Mouse (Mus musculus) forebrain, embryonic 11.5 days (tissue): ENCODE data around the gene Gabrb3. TPM values are rescaled to one million over a fixed set of nuclear protein-coding genes. Genes with fewer than 3 reads are reported as not detected.

Experiments
- ATAC-seq: fragments of 200-750 bp; cut with Nextera tagmentation; replicated peaks from 2 replicates; pipeline ENCODE4 v1.8.0; 2017; ENCODE audit warnings: moderate TSS enrichment; ENCODE audit not compliant: low FRiP score
- DNase-seq: peaks from one replicate; pipeline ENCODE4 v3.0.0-alpha.2; 2017; ENCODE audit warnings: low spot score
- H3K27ac ChIP-seq: fragments of 300-500 bp; sonication (generic); 2 replicates; pipeline ENCODE4 v1.5.1; 2014; ENCODE audit warnings: low read depth, low read length
- H3K27me3 ChIP-seq: fragments of 300-500 bp; sonication (generic); 2 replicates; pipeline ENCODE4 v1.6.1; 2014; ENCODE audit warnings: mild to moderate bottlenecking, low read length, mixed read lengths; ENCODE audit not compliant: control insufficient read depth, insufficient read depth
- H3K36me3 ChIP-seq: fragments of 300-500 bp; sonication (generic); 2 replicates; pipeline ENCODE4 v1.6.1; 2014; ENCODE audit warnings: mild to moderate bottlenecking, low read length, moderate library complexity, mixed read lengths; ENCODE audit not compliant: control insufficient read depth, insufficient read depth
- H3K4me1 ChIP-seq: fragments of 300-500 bp; sonication (generic); replicated peaks from 2 replicates; pipeline ENCODE4 v1.6.1; 2014; ENCODE audit warnings: low read length, mixed read lengths; ENCODE audit not compliant: control insufficient read depth, insufficient read depth
- H3K4me2 ChIP-seq: fragments of 300-500 bp; sonication (generic); 2 replicates; pipeline ENCODE4 v1.6.1; 2014; ENCODE audit warnings: low read depth, mild to moderate bottlenecking, low read length, moderate library complexity, mixed read lengths; ENCODE audit not compliant: severe bottlenecking
- H3K4me3 ChIP-seq: fragments of 300-500 bp; sonication (generic); 2 replicates; pipeline ENCODE4 v1.5.1; 2014; ENCODE audit warnings: low read depth, low read length
- H3K9ac ChIP-seq: fragments of 300-500 bp; sonication (generic); 2 replicates; pipeline ENCODE4 v1.6.1; 2014; ENCODE audit warnings: low read length
- H3K9me3 ChIP-seq: fragments of 300-500 bp; sonication (generic); 2 replicates; pipeline ENCODE4 v1.6.1; 2016; ENCODE audit warnings: low read length, mixed read lengths; ENCODE audit not compliant: control insufficient read depth
- WGBS: fragments of 180-500 bp; shearing (Covaris S2); extraction: QIAGEN DNeasy Blood & Tissue Kit; methylation state at CpG from one replicate; pipeline ENCODE4 v1.1.7; 2014; 5-methylcytosine and 5-hydroxymethylcytosine counted together
- polyA plus RNA-seq: library from polyadenylated mRNA; unstranded; fragments of >200 nt; fragmentation: Nextera tagmentation; extraction: Ambion mirVana; gene quantifications from 2 replicates; pipeline ENCODE4 v1.2.1, GENCODE M21; 2014

The Gabrb3 gene
- polyA plus RNA-seq = 6.5 and 8.5 TPM in 2 replicates

- Histone ChIP-seq H3K36me3 (no peaks in the 10 kb centered on the region), H3K27me3 (no peaks in the 10 kb centered on the region), H3K4me1 (no peaks in the 10 kb centered on the region), H3K4me3 (no peak within 1 kb of the TSS), H3K27ac (no peak within 1 kb of the TSS), H3K4me2 (no peak within 1 kb of the TSS), H3K9ac (no peak within 1 kb of the TSS), H3K9me3 (no peaks in the 10 kb centered on the region)
- ATAC-seq (no peak), DNase-seq (no peak)
- 74% methylated on average over 2 of the region's 2 CpGs for WGBS
These were observed at the start of gene Gabrb3 for GRCm38 (mm10) chr7:57419392-57419791. TSS of gene Gabrb3 (plus strand) at chr7:57419692.

DNA sequence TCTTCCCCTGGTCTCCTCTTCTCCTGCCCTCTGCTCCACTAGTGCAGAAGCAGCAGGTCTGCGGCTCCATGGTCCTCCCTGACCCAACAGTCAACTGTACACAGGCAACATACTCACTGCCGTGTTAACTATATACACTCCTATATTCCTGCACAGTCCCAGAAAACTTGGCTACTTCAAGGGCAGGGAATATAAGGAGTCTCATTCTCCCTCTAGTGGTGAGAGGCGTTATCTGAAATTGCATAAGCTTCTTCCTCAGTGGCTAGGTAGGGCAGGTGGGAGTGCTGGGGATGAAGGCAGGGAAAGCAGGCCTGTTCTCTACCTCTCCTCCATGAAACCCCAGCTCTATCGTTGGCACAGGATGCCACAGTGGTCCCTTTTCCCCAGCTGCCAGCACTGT lies 35.4 kb upstream of the Gabrb3 start:
- DNase-seq = no peak
- 26% methylated on average over 4 of the region's 4 CpGs for WGBS
- no peaks in the 10 kb centered on the region for H3K4me1 ChIP-seq
- H3K27me3 ChIP-seq = peaks cover 3% of the 10 kb centered on the region; the same call in 1 of the 2 replicates
- ATAC-seq = peak; percentile 41
- H3K36me3 ChIP-seq = no peaks in the 10 kb centered on the region
- no peak overlapping the region for H3K9ac ChIP-seq
- H3K4me3 ChIP-seq = no peak overlapping the region
- no peak overlapping the region for H3K4me2 ChIP-seq
- no peaks in the 10 kb centered on the region for H3K9me3 ChIP-seq
- no peak overlapping the region for H3K27ac ChIP-seq

- peak; percentile 77 for DNase-seq
- Histone ChIP-seq H3K4me3 (peak within 1 kb of the TSS; percentile 58), H3K36me3 (no peaks in the 10 kb centered on the region), H3K9ac (peak within 1 kb of the TSS; percentile 57), H3K27me3 (peaks cover 3% of the 10 kb centered on the region; the same call in 1 of the 2 replicates), H3K4me1 (no peaks in the 10 kb centered on the region), H3K9me3 (no peaks in the 10 kb centered on the region), H3K27ac (no peak within 1 kb of the TSS), H3K4me2 (peak within 1 kb of the TSS; percentile 95)
- peak; percentile 83 for ATAC-seq
- WGBS = under 1% methylated on average over 65 of the region's 71 CpGs
These were observed 32.8 kb upstream of the Gabrb3 start, which contains the start of gene Gabrg3 for GRCm38 (mm10) chr7:57386517-57387340. TSS of gene Gabrg3 (minus strand) at chr7:57387188.

GRCm38 (mm10) chr7:57387341-57387654 lies 32.2 kb upstream of the Gabrb3 start:
- Histone ChIP-seq H3K4me1 (no peaks in the 10 kb centered on the region), H3K36me3 (no peaks in the 10 kb centered on the region), H3K9ac (no peak overlapping the region), H3K27me3 (peaks cover 3% of the 10 kb centered on the region; the same call in 1 of the 2 replicates), H3K27ac (no peak overlapping the region), H3K4me3 (peak overlapping the region; percentile 58), H3K4me2 (peak overlapping the region; percentile 95), H3K9me3 (no peaks in the 10 kb centered on the region)
- 17% methylated on average over 6 of the region's 6 CpGs for WGBS
- no peak for DNase-seq
- no peak; the same call in 1 of the 2 replicates for ATAC-seq

- no peak for DNase-seq
- no peaks in the 10 kb centered on the region for H3K4me1 ChIP-seq
- no peaks in the 10 kb centered on the region for H3K9me3 ChIP-seq
- WGBS = 54% methylated on average over 4 of the region's 4 CpGs
- no peak overlapping the region for H3K27ac ChIP-seq
- no peak overlapping the region for H3K9ac ChIP-seq
- no peak overlapping the region for H3K4me2 ChIP-seq
- ATAC-seq = no peak
- no peaks in the 10 kb centered on the region for H3K36me3 ChIP-seq
- H3K4me3 ChIP-seq = no peak overlapping the region
- H3K27me3 ChIP-seq = peaks cover 3% of the 10 kb centered on the region; the same call in 1 of the 2 replicates
These were observed 29.4 kb upstream of the Gabrb3 start for GRCm38 (mm10) chr7:57390046-57390445.

DNA sequence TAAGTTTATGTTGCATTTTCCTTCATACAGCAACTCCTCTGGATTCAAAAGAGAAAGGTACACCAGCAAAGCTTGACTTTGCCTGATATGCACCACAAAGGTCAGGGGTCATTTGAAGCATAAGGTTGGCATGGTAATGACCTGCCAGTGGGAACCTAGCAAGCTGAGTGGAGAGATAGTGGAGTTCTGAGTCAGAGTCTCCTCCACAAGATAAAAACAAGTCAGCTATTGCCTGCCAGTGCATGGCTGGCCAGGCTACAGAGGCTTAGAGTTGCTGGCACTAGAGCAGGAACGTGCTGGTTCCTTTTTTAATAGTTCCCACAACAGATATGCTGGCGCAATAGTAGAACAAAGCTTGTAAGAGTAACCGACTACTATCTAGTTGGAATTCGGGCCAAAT lies 25.9 kb upstream of the Gabrb3 start:
- ATAC-seq = no peak
- H3K4me3 ChIP-seq = no peak overlapping the region
- H3K9ac ChIP-seq = no peak overlapping the region
- no peaks in the 10 kb centered on the region for H3K9me3 ChIP-seq
- no peaks in the 10 kb centered on the region for H3K36me3 ChIP-seq
- H3K4me1 ChIP-seq = no peaks in the 10 kb centered on the region
- H3K27me3 ChIP-seq = no peaks in the 10 kb centered on the region
- WGBS = 91% methylated on average over 4 of the region's 4 CpGs
- H3K4me2 ChIP-seq = no peak overlapping the region
- DNase-seq = no peak
- no peak overlapping the region for H3K27ac ChIP-seq

GRCm38 (mm10) chr7:57411163-57411562 lies 8.3 kb upstream of the Gabrb3 start:
- Histone ChIP-seq H3K4me3 (no peak overlapping the region), H3K9me3 (no peaks in the 10 kb centered on the region), H3K9ac (no peak overlapping the region), H3K36me3 (no peaks in the 10 kb centered on the region), H3K4me2 (no peak overlapping the region), H3K27ac (no peak overlapping the region), H3K27me3 (no peaks in the 10 kb centered on the region), H3K4me1 (no peaks in the 10 kb centered on the region)
- ATAC-seq (no peak), DNase-seq (no peak)
- 83% methylated on average over 4 of the region's 4 CpGs for WGBS

- Histone ChIP-seq H3K4me3 (no peak overlapping the region), H3K27ac (no peak overlapping the region), H3K27me3 (no peaks in the 10 kb centered on the region), H3K36me3 (no peaks in the 10 kb centered on the region), H3K4me1 (no peaks in the 10 kb centered on the region), H3K9ac (no peak overlapping the region), H3K4me2 (no peak overlapping the region), H3K9me3 (no peaks in the 10 kb centered on the region)
- DNase-seq (no peak), ATAC-seq (no peak; the same call in 1 of the 2 replicates)
- WGBS = 35% methylated on average over 1 of the region's 1 CpGs
These were observed 6.6 kb upstream of the Gabrb3 start for GRCm38 (mm10) chr7:57412896-57413295.

DNA sequence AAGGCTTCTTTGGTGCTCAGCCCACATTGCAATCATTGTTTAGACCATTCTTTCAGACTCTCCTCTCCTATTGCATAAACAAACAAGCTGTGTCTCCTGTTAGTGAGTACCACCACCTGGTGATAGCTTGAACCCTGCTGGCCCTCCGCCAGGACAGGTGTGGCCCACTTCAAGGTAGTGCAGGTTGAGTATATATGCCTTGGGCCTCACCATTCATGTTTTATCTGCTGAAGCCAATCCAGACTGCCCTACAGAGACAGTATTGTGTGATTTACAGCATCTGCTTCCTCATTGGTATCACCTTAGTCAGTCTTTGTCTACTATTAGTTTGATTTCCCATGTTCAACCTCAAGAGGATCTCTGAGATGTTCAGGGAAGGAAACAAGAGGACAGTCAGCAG lies 1.6 kb downstream of the Gabrb3 start:
- Histone ChIP-seq H3K4me3 (no peak overlapping the region), H3K4me1 (no peaks in the 10 kb centered on the region), H3K27ac (no peak overlapping the region), H3K4me2 (no peak overlapping the region), H3K36me3 (no peaks in the 10 kb centered on the region), H3K9me3 (no peaks in the 10 kb centered on the region), H3K27me3 (no peaks in the 10 kb centered on the region), H3K9ac (no peak overlapping the region)
- 91% methylated on average over 1 of the region's 1 CpGs for WGBS
- DNase-seq (no peak), ATAC-seq (no peak)
